Mouse (Mus musculus) limb, embryonic 14.5 days (tissue): ENCODE measurements around the gene Gm20388. TPM values are rescaled to one million over a fixed set of nuclear protein-coding genes. Genes with fewer than 3 reads are reported as not detected.

ENCODE experiments used
- ATAC-seq: fragments of 200-750 bp; cut with Nextera tagmentation; 2 replicates; pipeline ENCODE4 v1.8.0; 2017; ENCODE audit warnings: low read depth, moderate number of reproducible peaks, moderate TSS enrichment; ENCODE audit not compliant: low FRiP score
- DNase-seq: peaks from one replicate; pipeline ENCODE4 v3.0.0-alpha.2; 2015; ENCODE audit warnings: low spot score
- H3K27ac ChIP-seq: fragments of 300-500 bp; sonication (generic); replicated peaks from 2 replicates; pipeline ENCODE4 v1.5.1; 2014; ENCODE audit warnings: low read depth, mild to moderate bottlenecking, low read length, moderate library complexity, mixed read lengths
- H3K27me3 ChIP-seq: fragments of 300-500 bp; sonication (generic); 2 replicates; pipeline ENCODE4 v1.6.1; 2014; ENCODE audit warnings: low read length, mixed read lengths; ENCODE audit not compliant: control insufficient read depth, insufficient read depth
- H3K36me3 ChIP-seq: fragments of 300-500 bp; sonication (generic); 2 replicates; pipeline ENCODE4 v1.6.1; 2014; ENCODE audit warnings: mild to moderate bottlenecking, low read length, moderate library complexity, mixed read lengths; ENCODE audit not compliant: control insufficient read depth, insufficient read depth
- H3K4me1 ChIP-seq: fragments of 300-500 bp; sonication (generic); 2 replicates; pipeline ENCODE4 v1.6.1; 2014; ENCODE audit warnings: antibody characterized with exemption, low read length, mixed read lengths; ENCODE audit not compliant: control insufficient read depth, insufficient read depth
- H3K4me2 ChIP-seq: fragments of 300-500 bp; sonication (generic); replicated peaks from 2 replicates; pipeline ENCODE4 v1.6.1; 2014; ENCODE audit warnings: low read depth, mild to moderate bottlenecking, low read length, moderate library complexity; ENCODE audit not compliant: severe bottlenecking
- H3K4me3 ChIP-seq: fragments of 300-500 bp; sonication (generic); replicated peaks from 2 replicates; pipeline ENCODE4 v1.5.1; 2014; ENCODE audit warnings: low read length
- H3K9ac ChIP-seq: fragments of 300-500 bp; sonication (generic); 2 replicates; pipeline ENCODE4 v1.6.1; 2014; ENCODE audit warnings: mild to moderate bottlenecking, low read depth, low read length, moderate library complexity; ENCODE audit not compliant: severe bottlenecking
- H3K9me3 ChIP-seq: fragments of 300-500 bp; sonication (generic); 2 replicates; pipeline ENCODE4 v1.6.1; 2016; ENCODE audit warnings: low read length; ENCODE audit not compliant: control insufficient read depth
- POLR2A ChIP-seq: fragments of 200-500 bp; IDR thresholded peaks from 2 replicates; pipeline ENCODE4 v1.8.0; 2012; ENCODE audit warnings: inconsistent platforms, mild to moderate bottlenecking, moderate library complexity, borderline replicate concordance; ENCODE audit not compliant: insufficient read depth, insufficient read length; ENCODE audit errors: extremely low read depth
- WGBS: fragments of 180-500 bp; shearing (Covaris S2); extraction: QIAGEN DNeasy Blood & Tissue Kit; methylation state at CpG from one replicate; pipeline ENCODE4 v1.1.7; 2014; 5-methylcytosine and 5-hydroxymethylcytosine counted together
- polyA plus RNA-seq, 2 experiments: library from polyadenylated mRNA; depleted of rRNA in 1 of 2; stranded (reverse) in 1 of 2; unstranded in 1 of 2; fragments of >200 nt; fragmentation: Nextera tagmentation in 1 of 2; extraction: Ambion mirVana in 1 of 2; gene quantifications; 2 replicates each; pipeline versions ENCODE4 v1.2.1 to v1.2.3; 2012 to 2014

The Gm20388 gene
- polyA plus RNA-seq, 2 experiments, result 1.9 to 49.9 TPM

GRCm38 (mm10) chr8:122896317-122896716, 2985.7 kb downstream of the Gm20388 start:
- peaks cover 95% of the 10 kb centered on the region for H3K36me3 ChIP-seq
- 94% methylated on average over 11 of the region's 11 CpGs for WGBS
- no peak overlapping the region for H3K4me2 ChIP-seq
- H3K27me3 ChIP-seq, result no peaks in the 10 kb centered on the region
- TF ChIP-seq POLR2A, result no peak
- H3K9ac ChIP-seq, result no peak overlapping the region
- no peaks in the 10 kb centered on the region for H3K4me1 ChIP-seq
- H3K27ac ChIP-seq, result no peak overlapping the region
- H3K9me3 ChIP-seq, result no peaks in the 10 kb centered on the region
- DNase-seq (no peak), ATAC-seq (no peak)
- H3K4me3 ChIP-seq, result no peak overlapping the region

- H3K36me3 ChIP-seq, result peaks cover 86% of the 10 kb centered on the region
- no peak overlapping the region for H3K9ac ChIP-seq
- 88% methylated on average over 8 of the region's 8 CpGs for WGBS
- no peak for TF ChIP-seq POLR2A
- ATAC-seq (no peak), DNase-seq (no peak)
- H3K4me1 ChIP-seq, result no peaks in the 10 kb centered on the region
- H3K27me3 ChIP-seq, result no peaks in the 10 kb centered on the region
- H3K4me3 ChIP-seq, result no peak overlapping the region
- no peak overlapping the region for H3K27ac ChIP-seq
- no peak overlapping the region for H3K4me2 ChIP-seq
- no peaks in the 10 kb centered on the region for H3K9me3 ChIP-seq
These were observed 2986.6 kb downstream of the Gm20388 start for GRCm38 (mm10) chr8:122897200-122897599.

GRCm38 (mm10) chr8:122898018-122898417, 2987.4 kb downstream of the Gm20388 start:
- Histone ChIP-seq H3K9me3 (no peaks in the 10 kb centered on the region), H3K9ac (no peak overlapping the region), H3K4me3 (no peak overlapping the region), H3K4me2 (no peak overlapping the region), H3K36me3 (peaks cover 78% of the 10 kb centered on the region), H3K27ac (no peak overlapping the region), H3K4me1 (no peaks in the 10 kb centered on the region), H3K27me3 (no peaks in the 10 kb centered on the region)
- ATAC-seq, result no peak
- 90% methylated on average over 4 of the region's 4 CpGs for WGBS
- no peak for TF ChIP-seq POLR2A
- no peak for DNase-seq

- ATAC-seq, result no peak
- H3K4me2 ChIP-seq, result no peak overlapping the region
- H3K27ac ChIP-seq, result no peak overlapping the region
- no peaks in the 10 kb centered on the region for H3K9me3 ChIP-seq
- no peak overlapping the region for H3K4me3 ChIP-seq
- no peaks in the 10 kb centered on the region for H3K4me1 ChIP-seq
- no peak overlapping the region for H3K9ac ChIP-seq
- no peak for TF ChIP-seq POLR2A
- H3K27me3 ChIP-seq, result no peaks in the 10 kb centered on the region
- peaks cover 74% of the 10 kb centered on the region for H3K36me3 ChIP-seq
- WGBS, result 95% methylated on average over 12 of the region's 12 CpGs
- no peak for DNase-seq
These were observed 2987.8 kb downstream of the Gm20388 start for GRCm38 (mm10) chr8:122898473-122898872.

GRCm38 (mm10) chr8:122899085-122899484, 2988.4 kb downstream of the Gm20388 start:
- DNase-seq (no peak), ATAC-seq (no peak)
- H3K4me1 ChIP-seq, result no peaks in the 10 kb centered on the region
- H3K36me3 ChIP-seq, result peaks cover 68% of the 10 kb centered on the region
- H3K9ac ChIP-seq, result no peak overlapping the region
- no peak for TF ChIP-seq POLR2A
- 82% methylated on average over 5 of the region's 5 CpGs for WGBS
- no peaks in the 10 kb centered on the region for H3K9me3 ChIP-seq
- no peaks in the 10 kb centered on the region for H3K27me3 ChIP-seq
- H3K27ac ChIP-seq, result no peak overlapping the region
- no peak overlapping the region for H3K4me3 ChIP-seq
- no peak overlapping the region for H3K4me2 ChIP-seq

GRCm38 (mm10) chr8:122901476-122901875, 2990.8 kb downstream of the Gm20388 start:
- H3K27me3 ChIP-seq, result no peaks in the 10 kb centered on the region
- H3K4me2 ChIP-seq, result no peak overlapping the region
- no peak overlapping the region for H3K27ac ChIP-seq
- no peaks in the 10 kb centered on the region for H3K9me3 ChIP-seq
- peaks cover 49% of the 10 kb centered on the region for H3K36me3 ChIP-seq
- no peak for TF ChIP-seq POLR2A
- ATAC-seq, result no peak
- peaks cover 2% of the 10 kb centered on the region for H3K4me1 ChIP-seq
- H3K4me3 ChIP-seq, result no peak overlapping the region
- WGBS, result 93% methylated on average over 7 of the region's 7 CpGs
- no peak for DNase-seq
- no peak overlapping the region for H3K9ac ChIP-seq
